Mouse (Mus musculus) limb, embryonic 11.5 days (tissue): Measurements from ENCODE around the gene Dyrk1a. TPM values are rescaled to one million over a fixed set of nuclear protein-coding genes. Genes with fewer than 3 reads are reported as not detected.
A peak's percentile ranks its signal among the peaks of the same experiment; 100 is the strongest.

Source experiments
- ATAC-seq: fragments of 200-750 bp; cut with Nextera tagmentation; 2 replicates; pipeline ENCODE4 v1.8.0; 2017; ENCODE audit warnings: low read depth; ENCODE audit not compliant: insufficient number of reproducible peaks, low FRiP score, low TSS enrichment
- DNase-seq: peaks from one replicate; pipeline ENCODE4 v3.0.0-alpha.2; 2015; ENCODE audit warnings: low spot score
- H3K27ac ChIP-seq: fragments of 300-500 bp; sonication (generic); replicated peaks from 2 replicates; pipeline ENCODE4 v1.5.1; 2014; ENCODE audit warnings: low read depth, mild to moderate bottlenecking, low read length
- H3K27me3 ChIP-seq: fragments of 300-500 bp; sonication (generic); 2 replicates; pipeline ENCODE4 v1.6.1; 2014; ENCODE audit warnings: mild to moderate bottlenecking, low read length, mixed read lengths; ENCODE audit not compliant: control insufficient read depth, insufficient read depth
- H3K36me3 ChIP-seq: fragments of 300-500 bp; sonication (generic); 2 replicates; pipeline ENCODE4 v1.6.1; 2014; ENCODE audit warnings: mild to moderate bottlenecking, low read length, moderate library complexity, mixed read lengths; ENCODE audit not compliant: control insufficient read depth, insufficient read depth
- H3K4me1 ChIP-seq: fragments of 300-500 bp; sonication (generic); 2 replicates; pipeline ENCODE4 v1.6.1; 2014; ENCODE audit warnings: low read length, mixed read lengths; ENCODE audit not compliant: control insufficient read depth, insufficient read depth
- H3K4me2 ChIP-seq: fragments of 300-500 bp; sonication (generic); 2 replicates; pipeline ENCODE4 v1.6.1; 2014; ENCODE audit warnings: low read depth, mild to moderate bottlenecking, moderate library complexity; ENCODE audit not compliant: severe bottlenecking
- H3K4me3 ChIP-seq: fragments of 300-500 bp; sonication (generic); 2 replicates; pipeline ENCODE4 v1.5.1; 2014; ENCODE audit warnings: low read depth, low read length
- H3K9ac ChIP-seq: fragments of 300-500 bp; sonication (generic); 2 replicates; pipeline ENCODE4 v1.6.1; 2014; ENCODE audit warnings: mild to moderate bottlenecking, low read length
- H3K9me3 ChIP-seq: fragments of 300-500 bp; sonication (generic); 2 replicates; pipeline ENCODE4 v1.6.1; 2016; ENCODE audit warnings: low read length; ENCODE audit not compliant: control insufficient read depth
- WGBS: fragments of 180-500 bp; shearing (Covaris S2); extraction: QIAGEN DNeasy Blood & Tissue Kit; methylation state at CpG from one replicate; pipeline ENCODE4 v1.1.7; 2014; 5-methylcytosine and 5-hydroxymethylcytosine counted together
- polyA plus RNA-seq: library from polyadenylated mRNA; unstranded; fragments of >200 nt; fragmentation: Nextera tagmentation; extraction: Ambion mirVana; gene quantifications from 2 replicates; pipeline ENCODE4 v1.2.1, GENCODE M21; 2014

Gene Dyrk1a
- polyA plus RNA-seq, 1 experiment from 2014 or later: 13.4 TPM

- no peak overlapping the region for H3K4me3 ChIP-seq
- H3K27me3 ChIP-seq: no peaks in the 10 kb centered on the region
- WGBS: 87% methylated on average over 11 of the region's 11 CpGs
- H3K27ac ChIP-seq: no peak overlapping the region
- H3K36me3 ChIP-seq: no peaks in the 10 kb centered on the region
- no peaks in the 10 kb centered on the region for H3K4me1 ChIP-seq
- H3K9me3 ChIP-seq: no peaks in the 10 kb centered on the region
- no peak overlapping the region for H3K9ac ChIP-seq
- ATAC-seq (no peak), DNase-seq (no peak)
- no peak overlapping the region for H3K4me2 ChIP-seq
Observed at GRCm38 (mm10) chr16:94566834-94567585, 2.8 kb upstream of the Dyrk1a start.

DNA sequence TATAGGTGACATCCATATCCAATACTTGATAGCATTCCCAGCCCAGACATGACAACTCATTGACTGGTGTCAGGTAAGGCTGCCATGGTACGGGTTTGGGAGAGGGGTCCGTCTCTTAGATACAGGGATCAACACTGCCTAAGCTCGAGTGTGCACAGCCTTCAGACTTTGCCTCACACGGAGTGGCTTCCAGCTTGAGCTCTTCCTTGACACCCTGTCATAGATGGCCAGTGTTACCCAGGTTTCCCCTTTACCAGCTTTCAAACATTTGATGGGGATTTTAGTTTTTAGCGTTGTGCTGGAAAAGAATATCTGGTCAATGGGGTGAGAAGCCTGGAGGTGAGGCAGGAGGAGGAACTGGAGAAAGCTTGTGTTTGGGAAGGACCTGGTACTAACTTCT is 2.1 kb upstream of the Dyrk1a start:
- ATAC-seq: no peak
- DNase-seq: no peak
- no peak overlapping the region for H3K4me3 ChIP-seq
- H3K4me2 ChIP-seq: no peak overlapping the region
- 81% methylated on average over 5 of the region's 5 CpGs for WGBS
- H3K4me1 ChIP-seq: no peaks in the 10 kb centered on the region
- no peak overlapping the region for H3K27ac ChIP-seq
- H3K9me3 ChIP-seq: no peaks in the 10 kb centered on the region
- H3K9ac ChIP-seq: no peak overlapping the region
- H3K27me3 ChIP-seq: no peaks in the 10 kb centered on the region
- no peaks in the 10 kb centered on the region for H3K36me3 ChIP-seq

DNA sequence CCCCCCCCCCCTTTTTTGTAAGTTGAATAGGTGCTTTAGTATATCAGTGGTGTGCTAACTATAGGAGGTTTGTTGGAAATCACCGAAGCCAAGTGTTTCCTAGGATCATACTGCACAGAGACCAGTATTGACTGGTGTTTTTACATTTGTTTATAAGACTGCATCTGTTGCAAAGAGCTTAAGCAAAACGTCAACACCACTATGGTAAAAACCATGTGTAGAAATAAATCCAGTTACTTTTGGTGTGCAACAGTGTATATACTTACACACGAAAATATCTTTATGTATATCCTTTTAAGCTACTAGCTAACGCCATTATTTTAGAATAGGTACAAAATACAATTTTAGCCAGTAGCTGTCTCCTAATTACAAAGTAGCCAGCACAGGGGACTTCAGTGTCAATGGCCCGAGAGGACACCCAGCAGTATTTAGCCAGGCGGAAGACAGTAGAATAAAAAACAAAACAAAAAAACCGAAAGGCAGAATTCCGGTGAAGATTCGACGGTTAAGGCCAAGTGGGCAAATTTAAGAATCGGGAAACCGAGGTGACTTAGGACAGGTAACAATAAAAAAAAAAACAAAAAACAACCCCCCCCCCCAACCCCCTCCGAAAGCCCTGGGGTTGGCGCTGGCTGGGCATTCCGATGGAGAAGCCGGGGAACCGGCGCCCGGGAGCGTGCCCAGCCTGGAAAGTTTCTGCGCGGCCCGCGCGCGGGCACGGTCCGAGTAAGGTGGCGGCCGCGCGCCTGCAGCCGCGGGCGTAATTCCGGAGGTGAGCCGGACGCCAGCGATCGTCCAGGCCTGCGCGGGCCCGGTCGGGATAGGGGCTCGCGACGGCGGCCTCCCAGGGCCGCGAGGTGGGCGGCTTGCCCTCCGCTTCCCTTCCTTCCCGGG is 1.2 kb upstream of the Dyrk1a start:
- Histone ChIP-seq H3K4me1 (0 out of 2 replicates have a peak, but pooled peaks cover 4% of the 10 kb centered on the region), H3K4me3 (peak overlapping the region; percentile 99), H3K9me3 (no peaks in the 10 kb centered on the region), H3K4me2 (peak overlapping the region; percentile 57), H3K9ac (peak overlapping the region; percentile 82), H3K27ac (peak overlapping the region; percentile 100), H3K27me3 (no peaks in the 10 kb centered on the region), H3K36me3 (no peaks in the 10 kb centered on the region)
- DNase-seq (peak; percentile 85), ATAC-seq (peak; percentile 79)
- 3% methylated on average over 53 of the region's 53 CpGs for WGBS

DNA sequence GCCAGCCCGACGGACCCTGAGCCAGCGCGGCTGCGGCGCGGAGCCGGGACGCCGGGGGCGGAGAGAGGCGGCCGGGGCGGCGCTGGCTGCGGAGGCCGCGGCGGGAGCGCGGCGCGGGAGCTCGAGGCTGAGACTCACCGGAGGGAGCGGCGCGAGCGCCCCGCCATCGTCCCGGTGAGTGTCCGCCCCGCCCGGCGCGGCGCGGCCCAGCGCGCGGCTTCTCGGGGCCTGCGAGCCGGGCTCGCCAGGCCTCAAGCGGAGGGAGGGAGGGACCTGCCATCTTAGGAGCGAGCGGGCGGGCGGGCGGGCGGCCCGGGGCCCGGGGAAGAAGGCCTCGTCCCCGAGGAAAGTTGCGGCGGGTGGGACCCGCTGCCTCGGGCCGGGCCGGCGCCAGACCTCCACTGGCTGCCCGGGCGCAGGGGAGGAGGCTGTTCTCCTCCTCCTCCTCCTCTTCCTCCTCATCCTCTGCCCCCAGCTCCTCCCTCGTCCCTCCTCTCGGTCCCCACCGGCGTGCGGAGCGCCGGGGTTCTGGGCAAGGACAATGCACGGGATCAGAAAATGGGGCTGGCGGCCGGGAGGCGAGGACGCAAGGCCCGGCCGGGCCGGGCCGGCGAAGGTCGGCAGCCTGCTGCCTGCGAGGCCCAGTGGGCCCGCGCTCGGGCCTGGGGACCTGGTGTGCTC is 691 bp downstream of the Dyrk1a start:
- Histone ChIP-seq H3K9ac (peak overlapping the region; percentile 99), H3K27ac (peak overlapping the region; percentile 100), H3K4me1 (peaks cover 4% of the 10 kb centered on the region; the same call in 1 of the 2 replicates), H3K9me3 (no peaks in the 10 kb centered on the region), H3K27me3 (no peaks in the 10 kb centered on the region), H3K4me3 (peak overlapping the region; percentile 99), H3K36me3 (0 out of 2 replicates have a peak, but pooled peaks cover under 1% of the 10 kb centered on the region), H3K4me2 (peak overlapping the region; percentile 65)
- no peak for ATAC-seq
- DNase-seq: peak; percentile 57
- WGBS: 0% methylated on average over 30 of the region's 88 CpGs

DNA sequence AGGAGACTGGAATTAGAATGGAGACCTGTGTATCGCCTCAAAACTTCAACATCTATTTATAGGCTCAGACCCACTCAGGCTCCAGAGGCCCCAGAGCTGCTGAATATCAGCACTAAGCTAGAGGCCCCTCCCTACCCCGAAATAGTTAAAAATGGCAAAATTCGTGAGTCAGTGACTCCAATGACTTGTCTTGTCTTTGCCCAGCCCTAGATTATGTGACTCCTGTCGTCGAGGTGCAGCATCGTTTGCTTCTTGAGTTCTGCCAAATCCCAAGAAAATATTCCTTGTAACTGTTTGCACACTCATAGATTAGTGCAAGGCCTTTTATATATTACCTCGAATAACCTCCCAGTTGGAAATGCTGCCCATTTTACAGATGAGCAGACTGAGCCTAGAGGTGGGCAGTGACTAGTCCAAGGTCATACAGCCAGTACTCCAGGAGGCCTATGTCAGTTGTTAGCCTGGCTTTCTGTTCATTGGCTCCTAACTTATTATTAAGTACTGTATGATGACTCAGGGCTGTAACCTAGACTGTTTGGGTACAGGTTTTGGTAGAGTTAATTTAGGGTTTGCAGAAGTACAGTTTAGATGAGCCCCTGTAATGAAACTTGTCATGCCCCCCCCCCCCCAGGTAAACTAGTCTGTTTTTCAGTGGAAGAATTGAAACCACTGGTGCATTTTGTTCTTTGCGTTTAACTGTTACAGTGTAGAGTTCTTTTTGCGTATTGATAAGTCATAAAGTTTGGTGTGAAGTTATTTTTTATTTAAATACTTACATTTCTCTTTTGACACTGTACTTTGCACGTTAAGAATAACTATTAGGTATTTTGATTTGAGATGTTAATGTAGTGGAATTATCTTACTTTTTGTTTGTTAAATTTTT is 1.5 kb downstream of the Dyrk1a start:
- WGBS: 31% methylated on average over 10 of the region's 10 CpGs
- no peak for DNase-seq
- H3K27me3 ChIP-seq: no peaks in the 10 kb centered on the region
- peak overlapping the region; percentile 65 for H3K4me2 ChIP-seq
- H3K27ac ChIP-seq: peak overlapping the region; percentile 100
- H3K9ac ChIP-seq: peak overlapping the region; percentile 99
- peaks cover 9% of the 10 kb centered on the region; the same call in 1 of the 2 replicates for H3K4me1 ChIP-seq
- 0 out of 2 replicates have a peak, but pooled peaks cover 3% of the 10 kb centered on the region for H3K36me3 ChIP-seq
- no peak for ATAC-seq
- no peaks in the 10 kb centered on the region for H3K9me3 ChIP-seq
- peak overlapping the region; percentile 99 for H3K4me3 ChIP-seq

- H3K4me1 ChIP-seq: peaks cover 9% of the 10 kb centered on the region; the same call in 1 of the 2 replicates
- no peak overlapping the region for H3K4me3 ChIP-seq
- 62% methylated on average over 2 of the region's 2 CpGs for WGBS
Observed at GRCm38 (mm10) chr16:94572422-94572821, 2.6 kb downstream of the Dyrk1a start.

DNA sequence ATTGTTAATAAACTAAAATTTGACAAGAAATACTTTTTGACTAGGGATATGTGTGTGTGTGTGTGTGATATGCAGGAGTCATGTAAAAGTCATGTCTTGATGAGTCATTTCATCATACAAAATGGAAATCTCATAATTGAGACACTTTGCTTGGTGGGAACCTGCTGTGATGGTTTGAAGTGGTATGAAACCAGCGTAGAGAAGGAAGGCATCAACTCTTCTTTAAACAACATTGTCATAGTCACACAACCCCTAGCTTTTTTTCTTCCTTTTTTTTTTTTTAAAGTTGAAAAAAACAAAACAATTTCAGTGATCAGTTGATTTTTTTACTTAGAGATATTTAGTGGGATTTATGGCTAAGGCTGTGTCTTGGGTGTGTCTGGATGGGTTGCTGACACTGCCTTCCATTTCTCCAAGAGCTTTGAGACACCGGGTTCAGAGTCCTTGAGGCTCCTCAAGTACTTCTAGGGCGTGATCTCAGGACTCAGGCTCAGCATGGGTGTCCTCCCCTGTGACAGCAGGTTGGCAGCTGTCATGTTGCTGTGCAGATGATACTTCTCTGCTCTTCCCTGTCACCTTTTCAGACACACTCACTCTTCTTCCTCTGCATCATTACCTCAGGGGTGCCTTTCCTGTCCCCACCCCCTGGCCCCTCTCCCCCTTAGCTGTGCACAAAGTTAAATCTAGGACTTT is 4.4 kb downstream of the Dyrk1a start:
- 88% methylated on average over 3 of the region's 3 CpGs for WGBS
- no peak for ATAC-seq

More at GRCm38 (mm10) chr16:94572422-94572821, 2.6 kb downstream of the Dyrk1a start:
- no peak overlapping the region for H3K4me2 ChIP-seq
- no peak overlapping the region for H3K27ac ChIP-seq
- H3K9ac ChIP-seq: no peak overlapping the region
- DNase-seq (no peak), ATAC-seq (no peak)
- no peaks in the 10 kb centered on the region for H3K27me3 ChIP-seq
- H3K36me3 ChIP-seq: 0 out of 2 replicates have a peak, but pooled peaks cover 3% of the 10 kb centered on the region
- H3K9me3 ChIP-seq: no peaks in the 10 kb centered on the region

More for the DNA sequence above, 4.4 kb downstream of the Dyrk1a start:
- H3K4me3 ChIP-seq: no peak overlapping the region
- H3K27ac ChIP-seq: no peak overlapping the region
- 0 out of 2 replicates have a peak, but pooled peaks cover 3% of the 10 kb centered on the region for H3K36me3 ChIP-seq
- peaks cover 12% of the 10 kb centered on the region; the same call in 1 of the 2 replicates for H3K4me1 ChIP-seq
- no peak overlapping the region for H3K9ac ChIP-seq
- H3K27me3 ChIP-seq: no peaks in the 10 kb centered on the region
- no peaks in the 10 kb centered on the region for H3K9me3 ChIP-seq
- DNase-seq: no peak
- H3K4me2 ChIP-seq: no peak overlapping the region
